Mouse (Mus musculus) midbrain, postnatal 0 days (tissue): ENCODE measurements around the gene Gsta4. TPM values are rescaled to one million over a fixed set of nuclear protein-coding genes. Genes with fewer than 3 reads are reported as not detected.
"Not testable (repeated sequence)": the region's sequence is repeated elsewhere in the genome, so short reads cannot be mapped to it uniquely, and the experiment has no call there.

Source experiments
- ATAC-seq: fragments of 200-750 bp; cut with Nextera tagmentation; 2 replicates; pipeline ENCODE4 v1.8.0; 2017; ENCODE audit warnings: moderate number of reproducible peaks, mild to moderate bottlenecking, moderate TSS enrichment, moderate library complexity; ENCODE audit not compliant: low FRiP score
- DNase-seq: peaks from one replicate; pipeline ENCODE4 v3.0.0-alpha.2; 2015; ENCODE audit warnings: low spot score
- H3K27ac ChIP-seq: fragments of 300-500 bp; sonication (generic); 2 replicates; pipeline ENCODE4 v1.5.1; 2014; ENCODE audit warnings: low read depth, mild to moderate bottlenecking, low read length, mixed read lengths
- H3K27me3 ChIP-seq: fragments of 300-500 bp; sonication (generic); 2 replicates; pipeline ENCODE4 v1.6.1; 2014; ENCODE audit warnings: low read length, control low read depth, mixed read lengths; ENCODE audit not compliant: insufficient read depth
- H3K36me3 ChIP-seq: fragments of 300-500 bp; sonication (generic); 2 replicates; pipeline ENCODE4 v1.6.1; 2014; ENCODE audit warnings: low read length, control low read depth, mixed read lengths; ENCODE audit not compliant: insufficient read depth
- H3K4me1 ChIP-seq: fragments of 300-500 bp; sonication (generic); 2 replicates; pipeline ENCODE4 v1.6.1; 2014; ENCODE audit warnings: mild to moderate bottlenecking, control low read depth, antibody characterized with exemption, low read length, mixed read lengths; ENCODE audit not compliant: insufficient read depth
- H3K4me2 ChIP-seq: fragments of 300-500 bp; sonication (generic); 2 replicates; pipeline ENCODE4 v1.6.1; 2014; ENCODE audit warnings: low read depth, mild to moderate bottlenecking, low read length, mixed read lengths; ENCODE audit not compliant: poor library complexity, severe bottlenecking
- H3K4me3 ChIP-seq: fragments of 300-500 bp; sonication (generic); 2 replicates; pipeline ENCODE4 v1.5.1; 2014; ENCODE audit warnings: low read depth, mild to moderate bottlenecking, low read length, moderate library complexity
- H3K9ac ChIP-seq: fragments of 300-500 bp; sonication (generic); replicated peaks from 2 replicates; pipeline ENCODE4 v1.6.1; 2014; ENCODE audit warnings: mild to moderate bottlenecking, low read length, moderate library complexity, mixed read lengths; ENCODE audit not compliant: poor library complexity, severe bottlenecking
- H3K9me3 ChIP-seq: fragments of 300-500 bp; sonication (generic); 2 replicates; pipeline ENCODE4 v1.6.1; 2016; ENCODE audit warnings: low read length, control low read depth
- CTCF ChIP-seq: IDR thresholded peaks from 2 replicates; pipeline ENCODE4 v1.5.1; 2016; ENCODE audit warnings: antibody characterized with exemption, mild to moderate bottlenecking
- WGBS: fragments of 180-500 bp; shearing (Covaris S2); extraction: QIAGEN DNeasy Blood & Tissue Kit; methylation state at CpG from one replicate; pipeline ENCODE4 v1.1.7; 2014; 5-methylcytosine and 5-hydroxymethylcytosine counted together
- polyA plus RNA-seq: library from polyadenylated mRNA; unstranded; fragments of >200 nt; fragmentation: Nextera tagmentation; extraction: Ambion mirVana; gene quantifications from 2 replicates; pipeline ENCODE4 v1.2.1, GENCODE M21; 2015
- total RNA-seq: library from RNA; depleted of rRNA; stranded (reverse); fragments of >200 nt; gene quantifications from 2 replicates; pipeline ENCODE4 v1.2.3, GENCODE M21; 2014

Gsta4 gene
- total and polyA plus RNA-seq, 2 experiments from 2014 or later, result 12.9 to 28.2 TPM

GRCm38 (mm10) chr9:78148149-78148548 lies 34.4 kb upstream of the Gsta4 start:
- Histone ChIP-seq H3K4me3 (no peak overlapping the region), H3K36me3 (peaks cover 28% of the 10 kb centered on the region), H3K4me2 (no peak overlapping the region), H3K4me1 (no peaks in the 10 kb centered on the region), H3K27ac (no peak overlapping the region), H3K9me3 (no peaks in the 10 kb centered on the region), H3K9ac (no peak overlapping the region), H3K27me3 (no peaks in the 10 kb centered on the region)
- no peak for TF ChIP-seq CTCF
- WGBS, result 93% methylated on average over 6 of the region's 6 CpGs
- no peak for ATAC-seq
- no peak for DNase-seq

GRCm38 (mm10) chr9:78149770-78150169 lies 32.8 kb upstream of the Gsta4 start:
- not testable (repeated sequence) for H3K4me1 ChIP-seq, H3K4me2 ChIP-seq, H3K9me3 ChIP-seq, H3K4me3 ChIP-seq, H3K9ac ChIP-seq, H3K27ac ChIP-seq, H3K27me3 ChIP-seq, ATAC-seq, DNase-seq
- H3K36me3 ChIP-seq, result peaks cover 29% of the 10 kb centered on the region
- 92% methylated on average over 2 of the region's 2 CpGs for WGBS

- ATAC-seq, result no peak
- 0 out of 2 replicates have a peak, but pooled peaks have one; percentile 13 for TF ChIP-seq CTCF
Observed at GRCm38 (mm10) chr9:78154211-78154977, 28.2 kb upstream of the Gsta4 start.

DNA sequence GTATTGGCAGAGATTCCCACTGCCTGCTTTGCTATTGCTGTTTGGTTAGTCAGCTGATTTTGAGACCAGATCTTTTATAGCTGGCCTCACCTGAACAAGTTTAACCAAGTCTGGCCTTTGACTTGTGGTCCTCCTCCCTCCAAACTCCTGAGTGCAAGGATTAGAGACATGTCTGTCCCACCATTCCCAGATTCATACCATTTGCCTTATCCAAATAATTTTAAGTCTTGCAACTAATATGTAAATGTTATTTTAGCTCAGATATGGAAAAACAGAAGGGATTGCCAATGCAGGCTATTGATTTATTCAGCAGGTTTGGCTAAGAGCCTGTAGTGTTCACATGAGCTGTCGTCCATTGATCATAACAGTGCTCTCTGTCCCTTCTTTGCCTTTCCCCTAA lies 25.4 kb upstream of the Gsta4 start:
- no peak for ATAC-seq
- WGBS, result 88% methylated on average over 1 of the region's 1 CpGs

More at GRCm38 (mm10) chr9:78154211-78154977, 28.2 kb upstream of the Gsta4 start:
- H3K9ac ChIP-seq, result no peak overlapping the region
- no peaks in the 10 kb centered on the region for H3K27me3 ChIP-seq
- peaks cover 49% of the 10 kb centered on the region for H3K36me3 ChIP-seq
- no peaks in the 10 kb centered on the region for H3K4me1 ChIP-seq
- 86% methylated on average over 11 of the region's 11 CpGs for WGBS
- no peak overlapping the region for H3K4me2 ChIP-seq
- no peaks in the 10 kb centered on the region for H3K9me3 ChIP-seq
- H3K4me3 ChIP-seq, result no peak overlapping the region
- H3K27ac ChIP-seq, result no peak overlapping the region
- DNase-seq, result no peak

GRCm38 (mm10) chr9:78163291-78163690 lies 19.3 kb upstream of the Gsta4 start:
- Histone ChIP-seq H3K36me3 (peaks cover 64% of the 10 kb centered on the region), H3K4me2 (no peak overlapping the region), H3K9ac (no peak overlapping the region), H3K27me3 (no peaks in the 10 kb centered on the region), H3K4me3 (no peak overlapping the region), H3K9me3 (no peaks in the 10 kb centered on the region), H3K4me1 (no peaks in the 10 kb centered on the region), H3K27ac (no peak overlapping the region)
- WGBS, result 88% methylated on average over 10 of the region's 10 CpGs
- no peak for TF ChIP-seq CTCF
- ATAC-seq (no peak), DNase-seq (no peak)

More for the DNA sequence above, 25.4 kb upstream of the Gsta4 start:
- no peak for DNase-seq
- no peaks in the 10 kb centered on the region for H3K27me3 ChIP-seq
- no peaks in the 10 kb centered on the region for H3K4me1 ChIP-seq
- H3K9me3 ChIP-seq, result no peaks in the 10 kb centered on the region
- no peak overlapping the region for H3K27ac ChIP-seq
- no peak for TF ChIP-seq CTCF
- no peak overlapping the region for H3K4me2 ChIP-seq
- no peak overlapping the region for H3K4me3 ChIP-seq
- no peak overlapping the region for H3K9ac ChIP-seq
- peaks cover 65% of the 10 kb centered on the region for H3K36me3 ChIP-seq

- Histone ChIP-seq H3K27ac (no peak overlapping the region), H3K9ac (no peak overlapping the region), H3K9me3 (no peaks in the 10 kb centered on the region), H3K4me3 (no peak overlapping the region), H3K27me3 (no peaks in the 10 kb centered on the region), H3K4me1 (no peaks in the 10 kb centered on the region), H3K4me2 (no peak overlapping the region), H3K36me3 (peaks cover 56% of the 10 kb centered on the region)
- no peak for DNase-seq
- no peak for TF ChIP-seq CTCF
- 95% methylated on average over 3 of the region's 3 CpGs for WGBS
- ATAC-seq, result no peak
Observed at GRCm38 (mm10) chr9:78164741-78165140, 17.8 kb upstream of the Gsta4 start.
